Mouse (Mus musculus): ENCODE results near the gene Olfr872.

DNA sequence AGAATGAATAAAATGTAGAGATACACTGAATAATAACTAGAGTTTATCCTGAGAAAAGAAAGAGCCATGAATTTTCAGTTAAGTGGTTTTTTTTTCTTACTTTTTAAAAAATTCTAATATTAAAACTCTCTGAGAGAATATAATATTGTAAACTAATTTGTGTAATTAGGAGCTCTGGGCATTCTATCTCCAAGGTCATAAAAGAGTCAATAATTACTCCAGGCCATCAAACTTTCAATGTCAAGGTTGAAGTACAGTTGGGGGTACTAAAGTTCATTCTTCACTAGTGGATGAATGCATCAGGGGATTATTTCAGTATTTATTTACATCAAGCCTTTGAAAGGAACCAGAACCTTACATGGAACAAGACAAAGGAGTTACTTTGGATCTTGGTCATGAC lies at the start of gene Olfr872:
- TF ChIP-seq POLR2A (IDR thresholded peaks at IDR 0.05; ENCODE audit: borderline replicate concordance, low read depth, low read length) (no peak), CTCF (IDR thresholded peaks at IDR 0.05; ENCODE audit: low read depth, low read length) (no peak)
